Mouse (Mus musculus) B cell, adult 2 months (primary cell): ENCODE data around the gene Mcm10.
"Not testable (repeated sequence)": the region's sequence is repeated elsewhere in the genome, so short reads cannot be mapped to it uniquely, and the experiment has no call there.

Experiments used
- DNase-seq, 2 experiments: peaks; one replicate each; pipeline ENCODE4 v3.0.0; 2022

Mcm10 gene

DNA sequence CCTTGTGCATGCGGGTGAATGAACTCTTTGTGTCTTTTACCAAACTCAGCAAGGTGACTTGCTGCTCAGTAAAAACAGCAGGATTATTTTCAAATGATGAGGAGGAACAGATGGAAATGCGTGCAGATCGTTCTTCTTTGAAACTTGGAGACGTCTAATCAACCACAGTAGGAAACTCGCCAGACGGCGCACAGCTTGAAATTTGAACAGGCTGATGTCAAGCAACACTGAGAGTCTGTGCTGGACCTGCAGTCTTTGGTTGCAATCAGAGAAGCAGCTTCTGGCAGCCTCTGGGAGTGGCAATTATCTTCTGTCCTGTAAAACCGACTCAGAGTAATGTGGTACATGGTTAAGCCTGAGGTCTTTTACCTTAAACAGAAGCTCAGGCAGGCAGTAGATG is 34.5 kb downstream of the Mcm10 start:
- no peak for DNase-seq

DNA sequence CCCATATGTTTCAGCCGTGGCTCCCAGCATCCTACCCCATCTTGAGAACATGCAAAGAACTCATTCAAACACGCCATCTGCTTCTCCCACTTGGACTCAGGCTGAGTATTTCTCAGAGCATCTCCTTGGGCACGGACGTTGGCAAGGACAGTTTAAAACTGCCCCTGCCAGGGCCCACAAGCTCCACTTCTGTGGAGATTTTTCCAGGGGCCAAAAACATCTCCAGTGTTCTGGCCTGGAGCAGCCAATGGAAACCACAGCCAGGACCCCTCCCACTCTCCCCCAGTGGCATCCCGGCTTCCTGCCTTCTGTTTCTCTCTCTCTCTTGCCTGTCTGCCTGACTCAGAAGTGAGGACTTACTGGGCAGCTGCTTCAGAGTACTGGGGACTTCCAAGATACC is 36.8 kb downstream of the Mcm10 start, which contains the start of gene Ucma:
Gene Ucma (plus strand): TSS at position 316 of the 400 bp plus-strand sequence.
- no peak for DNase-seq

DNA sequence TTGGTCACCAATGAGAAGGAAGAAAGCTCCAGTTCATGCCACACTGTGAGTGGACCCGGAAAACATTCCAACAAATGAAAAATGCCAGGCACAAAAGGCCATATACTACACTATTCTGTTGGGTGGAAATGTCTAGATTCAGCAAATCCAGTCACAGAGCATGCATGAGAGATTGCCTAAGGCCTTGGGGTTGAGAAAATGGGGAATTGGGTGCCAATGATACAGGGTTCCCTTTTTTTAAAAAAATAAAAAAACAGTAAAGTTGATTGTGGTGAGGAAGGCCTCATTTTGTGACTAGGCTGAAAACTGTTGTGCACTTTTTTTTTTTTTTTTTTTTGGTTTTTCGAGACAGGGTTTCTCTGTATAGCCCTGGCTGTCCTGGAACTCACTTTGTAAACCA is 43.5 kb downstream of the Mcm10 start:
- no peak for DNase-seq

DNA sequence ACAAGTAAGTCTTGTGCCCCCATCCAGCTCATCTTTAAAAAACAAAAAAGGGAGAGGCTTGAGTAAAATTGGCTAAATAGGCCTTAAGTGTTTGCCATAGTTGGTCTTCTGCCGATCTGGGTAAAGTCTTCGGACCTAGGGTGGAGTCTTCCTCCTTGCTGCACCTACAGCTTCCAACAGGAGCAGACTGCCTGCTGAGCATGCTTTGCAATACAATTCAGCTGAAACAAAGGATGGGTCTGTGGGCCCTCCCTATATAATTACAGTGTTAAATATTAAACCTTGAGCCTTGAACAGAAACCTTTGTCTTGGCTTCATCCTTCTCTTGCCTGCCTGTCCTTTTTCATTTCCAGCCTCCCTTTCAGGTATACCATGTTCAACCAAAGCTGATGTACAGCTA is 44.8 kb downstream of the Mcm10 start:
- no peak for DNase-seq

DNA sequence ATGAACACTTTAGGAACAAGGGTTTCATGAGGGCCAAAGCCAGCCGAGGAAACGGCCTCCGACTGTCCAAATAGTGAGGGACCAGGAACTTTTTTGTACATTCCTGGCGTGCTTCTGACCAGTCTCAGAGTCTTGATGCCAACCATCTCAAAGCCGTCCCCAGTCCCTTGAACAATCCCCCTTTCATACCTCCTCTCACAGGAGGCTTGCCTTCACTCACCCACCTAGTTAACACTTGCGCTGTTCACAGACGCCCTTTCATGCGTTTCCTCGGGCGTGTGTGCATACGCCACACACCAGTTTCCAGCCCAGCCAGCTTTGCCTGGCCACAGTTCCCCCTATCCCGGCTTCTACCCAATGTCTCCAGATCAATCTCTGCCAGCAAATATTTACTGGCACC is 54.6 kb downstream of the Mcm10 start:
- DNase-seq, result no peak

DNA sequence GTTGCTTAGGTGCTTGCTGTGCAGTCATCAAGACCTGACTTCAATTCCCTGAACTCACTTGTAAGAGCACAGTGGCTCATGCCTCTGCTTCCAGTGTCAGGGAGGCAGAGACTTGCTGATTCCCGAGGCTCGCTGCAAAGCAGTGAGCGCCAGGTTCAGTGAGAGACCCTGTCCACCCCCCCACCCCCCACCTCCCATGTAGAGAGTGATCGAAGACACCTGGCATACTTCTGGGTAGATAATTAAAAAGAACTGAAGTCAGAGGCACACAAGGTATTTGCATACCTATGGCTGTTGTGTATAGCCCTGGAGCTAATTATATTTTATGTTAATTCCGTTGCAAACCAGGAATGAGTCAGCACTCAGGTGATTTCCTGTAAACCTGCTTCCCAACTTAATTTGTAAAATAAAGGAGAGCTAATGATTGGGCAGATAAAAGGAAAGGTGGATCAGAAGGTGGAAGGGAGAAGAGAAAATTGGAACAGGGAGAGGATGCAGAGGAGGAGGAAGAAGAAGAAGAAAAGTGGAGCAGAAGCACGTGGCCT is 58.3 kb downstream of the Mcm10 start:
- DNase-seq, result no peak

DNA sequence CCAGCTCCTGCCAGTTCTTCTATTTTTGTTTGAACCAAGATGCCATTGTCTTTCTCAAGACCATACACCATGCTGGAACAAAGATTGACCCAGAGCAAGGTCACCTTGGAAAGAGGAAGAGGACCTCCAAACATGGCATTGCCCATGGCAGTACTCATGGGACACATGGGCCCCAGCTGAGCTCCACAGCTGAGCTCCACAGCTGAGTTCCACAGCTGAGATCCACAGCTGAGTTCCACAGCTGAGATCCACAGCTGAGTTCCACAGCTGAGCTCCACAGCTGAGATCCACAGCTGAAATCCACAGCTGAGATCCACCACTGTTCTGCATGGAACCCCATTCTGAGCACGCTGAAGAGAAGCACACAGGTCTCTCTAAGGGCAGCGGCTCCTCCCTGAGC is 61.6 kb downstream of the Mcm10 start:
- no peak for DNase-seq

DNA sequence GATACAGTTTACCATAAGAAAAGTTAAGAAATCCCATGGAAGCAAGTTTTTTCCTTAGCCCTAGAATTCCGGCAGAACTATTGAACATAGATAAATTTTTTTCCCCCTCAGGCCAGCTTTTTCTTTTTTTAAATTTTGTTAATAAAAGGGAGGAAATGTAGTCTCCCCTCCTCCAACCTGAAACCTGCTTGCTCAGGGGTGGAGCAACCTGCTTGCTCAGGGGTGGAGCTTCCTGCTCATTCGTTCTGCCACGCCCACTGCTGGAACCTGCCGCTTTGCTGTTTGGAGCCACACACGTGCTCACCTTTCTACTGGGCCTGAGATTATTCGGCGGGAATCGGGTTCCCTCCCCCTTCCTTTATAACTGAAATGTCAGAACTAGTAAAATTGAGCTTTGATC is 62.9 kb downstream of the Mcm10 start:
- not testable (repeated sequence) for DNase-seq

DNA sequence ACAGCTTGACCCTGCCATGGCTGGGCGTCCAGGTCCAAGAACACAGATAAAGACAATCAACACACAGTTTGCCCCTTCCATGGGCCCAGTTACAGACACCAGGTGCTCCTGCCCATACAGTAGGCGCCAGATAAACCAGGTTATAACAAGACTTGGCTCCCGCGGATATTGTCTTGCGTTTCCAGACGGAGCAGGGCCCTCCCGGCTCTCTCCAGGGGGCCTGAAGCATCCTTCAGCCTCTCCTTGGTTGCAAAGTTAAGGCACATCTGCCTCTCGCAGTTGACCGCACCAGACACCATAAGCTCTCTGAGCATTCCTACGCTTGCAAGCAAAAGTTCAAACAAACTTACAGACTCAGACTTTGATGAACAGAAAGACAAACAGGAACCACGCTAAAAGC is 71.7 kb downstream of the Mcm10 start:
- no peak for DNase-seq
